Mouse (Mus musculus) urinary bladder, postnatal 14 days (tissue): ENCODE measurements at regions not wholly inside any gene's neighbourhood (a gene's known extent, or its start where the extent isn't known, plus 50 kb on each side); places are given as distances from the start of the nearest gene placed in this dataset.

Experiments
- DNase-seq: peaks from one replicate; pipeline ENCODE4 v3.0.0; 2021; ENCODE audit warnings: low spot score

GRCm38 (mm10) chr13:15221322-15221721 lies 241.7 kb upstream of the Gli3 start:
- no peak for DNase-seq

GRCm38 (mm10) chr13:15227641-15228040 lies 235.4 kb upstream of the Gli3 start:
- DNase-seq = no peak
